Mouse (Mus musculus) small intestine, adult 2 months (tissue): ENCODE data around the gene Hmgb1. TPM values are rescaled to one million over a fixed set of nuclear protein-coding genes. Genes with fewer than 3 reads are reported as not detected.

Experiments
- H3K27ac ChIP-seq: fragments of 200-500 bp; 2 replicates; pipeline ENCODE4 v1.5.1; 2012; ENCODE audit warnings: low read depth, low read length, control low read depth, inconsistent platforms; ENCODE audit not compliant: insufficient read depth
- H3K27me3 ChIP-seq: fragments of 200-500 bp; 2 replicates; pipeline ENCODE4 v1.6.1; 2012; ENCODE audit warnings: mild to moderate bottlenecking, moderate library complexity, low read length, inconsistent platforms; ENCODE audit not compliant: control insufficient read depth, insufficient read depth
- H3K36me3 ChIP-seq: fragments of 200-500 bp; 2 replicates; pipeline ENCODE4 v1.6.1; 2012; ENCODE audit warnings: mild to moderate bottlenecking, low read length, control low read depth, inconsistent platforms; ENCODE audit not compliant: control insufficient read depth, insufficient read depth
- H3K4me1 ChIP-seq: fragments of 200-500 bp; 2 replicates; pipeline ENCODE4 v1.6.1; 2012; ENCODE audit warnings: low read length, inconsistent platforms, mixed read lengths; ENCODE audit not compliant: control insufficient read depth, insufficient read depth, insufficient read length
- H3K4me3 ChIP-seq: fragments of 200-500 bp; 2 replicates; pipeline ENCODE4 v1.5.1; 2012; ENCODE audit warnings: low read depth, mild to moderate bottlenecking, control low read depth, inconsistent platforms, low read length, moderate library complexity
- CTCF ChIP-seq: fragments of 200-500 bp; IDR thresholded peaks from 2 replicates; pipeline ENCODE4 v1.5.1; 2012; ENCODE audit warnings: low read depth, mild to moderate bottlenecking, control low read depth, inconsistent platforms, low read length, moderate library complexity, mixed read lengths; ENCODE audit not compliant: insufficient replicate concordance, insufficient read length; ENCODE audit errors: extremely low read depth
- POLR2A ChIP-seq: fragments of 200-500 bp; IDR thresholded peaks from 2 replicates; pipeline ENCODE4 v1.6.1; 2012; ENCODE audit warnings: low read depth, mild to moderate bottlenecking, control low read depth, inconsistent platforms, low read length, moderate library complexity
- WGBS: fragments of 180-500 bp; shearing (Covaris S2); methylation state at CpG from one replicate; pipeline ENCODE4 v1.1.7; 2018; 5-methylcytosine and 5-hydroxymethylcytosine counted together
- polyA plus RNA-seq: library from polyadenylated mRNA; depleted of rRNA; stranded (reverse); fragments of >200 nt; gene quantifications from 2 replicates; pipeline ENCODE4 v1.2.3, GENCODE M21; 2012

Hmgb1 gene
- polyA plus RNA-seq, 1 experiment: 5.2 TPM

- no peak overlapping the region for H3K4me3 ChIP-seq
- no peak overlapping the region for H3K27ac ChIP-seq
- H3K27me3 ChIP-seq: no peaks in the 10 kb centered on the region
- TF ChIP-seq CTCF (no peak), POLR2A (no peak)
- H3K36me3 ChIP-seq: no peaks in the 10 kb centered on the region
- H3K4me1 ChIP-seq: peaks cover 8% of the 10 kb centered on the region
- 30% methylated on average over 18 of the region's 18 CpGs for WGBS
Measured at GRCm38 (mm10) chr5:149079018-149079757, 105.1 kb downstream of the Hmgb1 start.

- WGBS: 65% methylated on average over 8 of the region's 8 CpGs
- Histone ChIP-seq H3K27me3 (no peaks in the 10 kb centered on the region), H3K27ac (no peak overlapping the region), H3K4me3 (no peak overlapping the region), H3K36me3 (no peaks in the 10 kb centered on the region), H3K4me1 (peaks cover 8% of the 10 kb centered on the region)
- no peak for TF ChIP-seq CTCF
- no peak for TF ChIP-seq POLR2A
Measured at GRCm38 (mm10) chr5:149077136-149077535, 107.2 kb downstream of the Hmgb1 start.

- TF ChIP-seq CTCF (no peak), POLR2A (no peak)
- H3K4me3 ChIP-seq: no peak overlapping the region
- 96% methylated on average over 5 of the region's 5 CpGs for WGBS
Measured at GRCm38 (mm10) chr5:149071546-149071945, 112.7 kb downstream of the Hmgb1 start.

GRCm38 (mm10) chr5:149068745-149069144 is 115.5 kb downstream of the Hmgb1 start:
- H3K27ac ChIP-seq: no peak overlapping the region
- no peaks in the 10 kb centered on the region for H3K36me3 ChIP-seq
- peak overlapping the region; percentile 9; the same call in 1 of the 2 replicates for H3K4me3 ChIP-seq
- 92% methylated on average over 10 of the region's 10 CpGs for WGBS
- no peak for TF ChIP-seq CTCF
- no peak for TF ChIP-seq POLR2A
- peaks cover 3% of the 10 kb centered on the region; the same call in 1 of the 2 replicates for H3K4me1 ChIP-seq
- H3K27me3 ChIP-seq: no peaks in the 10 kb centered on the region

More at GRCm38 (mm10) chr5:149071546-149071945, 112.7 kb downstream of the Hmgb1 start:
- H3K27me3 ChIP-seq: no peaks in the 10 kb centered on the region
- H3K4me1 ChIP-seq: peaks cover 3% of the 10 kb centered on the region; the same call in 1 of the 2 replicates
- H3K36me3 ChIP-seq: no peaks in the 10 kb centered on the region
- no peak overlapping the region for H3K27ac ChIP-seq

DNA sequence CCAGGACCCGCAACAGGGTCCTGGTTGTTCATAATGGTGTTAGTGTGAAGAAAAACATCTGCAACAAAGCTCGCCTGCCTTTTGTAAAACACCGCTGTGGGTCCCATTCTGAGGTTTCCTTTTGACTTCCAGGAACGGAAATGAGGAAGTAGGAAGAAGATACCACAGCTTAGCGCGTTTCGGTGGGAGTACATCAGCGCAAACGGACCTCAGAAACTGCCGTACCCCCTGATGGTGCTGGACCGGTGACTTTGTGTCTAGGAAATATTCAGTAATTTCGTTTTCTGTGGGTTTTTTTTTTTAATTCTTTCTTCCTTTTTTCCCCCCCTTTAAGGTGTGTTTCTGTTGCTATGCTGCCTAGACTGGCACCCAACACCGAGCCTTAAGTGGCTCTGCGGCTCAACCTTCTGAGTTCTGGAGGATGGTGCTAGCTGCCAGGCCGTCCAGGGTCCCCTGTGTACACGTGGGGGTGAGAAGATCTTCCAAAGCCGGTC is 116.0 kb downstream of the Hmgb1 start:
- WGBS: 75% methylated on average over 17 of the region's 17 CpGs

GRCm38 (mm10) chr5:149067501-149067961 is 116.8 kb downstream of the Hmgb1 start:
- Histone ChIP-seq H3K36me3 (no peaks in the 10 kb centered on the region), H3K27ac (no peak overlapping the region), H3K27me3 (no peaks in the 10 kb centered on the region), H3K4me1 (peaks cover 3% of the 10 kb centered on the region; the same call in 1 of the 2 replicates), H3K4me3 (peak overlapping the region; percentile 4; the same call in 1 of the 2 replicates)
- WGBS: 61% methylated on average over 8 of the region's 8 CpGs
- no peak for TF ChIP-seq CTCF
- TF ChIP-seq POLR2A: no peak

More for the DNA sequence above, 116.0 kb downstream of the Hmgb1 start:
- Histone ChIP-seq H3K27ac (no peak overlapping the region), H3K27me3 (no peaks in the 10 kb centered on the region), H3K4me1 (peaks cover 3% of the 10 kb centered on the region; the same call in 1 of the 2 replicates), H3K36me3 (no peaks in the 10 kb centered on the region), H3K4me3 (peak overlapping the region; percentile 32; the same call in 1 of the 2 replicates)
- TF ChIP-seq CTCF (no peak), POLR2A (no peak)

GRCm38 (mm10) chr5:149062833-149063232 is 121.5 kb downstream of the Hmgb1 start:
- TF ChIP-seq CTCF: no peak
- TF ChIP-seq POLR2A: no peak
- H3K4me3 ChIP-seq: no peak overlapping the region
- H3K36me3 ChIP-seq: no peaks in the 10 kb centered on the region
- WGBS: 87% methylated on average over 1 of the region's 1 CpGs
- no peaks in the 10 kb centered on the region for H3K27me3 ChIP-seq
- H3K27ac ChIP-seq: no peak overlapping the region
- peaks cover 3% of the 10 kb centered on the region; the same call in 1 of the 2 replicates for H3K4me1 ChIP-seq
